Mouse (Mus musculus): ENCODE measurements around the gene Ybx3.

GRCm38 (mm10) chr6:131373160-131373559 lies 15.1 kb downstream of the Ybx3 start:
- TF ChIP-seq CTCF (IDR thresholded peaks at IDR 0.05; ENCODE audit: low read depth) (no peak), EP300 (optimal IDR thresholded peaks at IDR 0.05) (no peak)

Data from stomach, postnatal 0 days (tissue).